Mouse (Mus musculus) cerebral cortex, adult 2 months (tissue): ENCODE data around the gene Adamts7.

Source experiments
- WGBS: fragments of 180-500 bp; shearing (Covaris S2); methylation state at CpG from one replicate; pipeline ENCODE4 v1.1.7; 2018; 5-methylcytosine and 5-hydroxymethylcytosine counted together

Gene Adamts7

DNA sequence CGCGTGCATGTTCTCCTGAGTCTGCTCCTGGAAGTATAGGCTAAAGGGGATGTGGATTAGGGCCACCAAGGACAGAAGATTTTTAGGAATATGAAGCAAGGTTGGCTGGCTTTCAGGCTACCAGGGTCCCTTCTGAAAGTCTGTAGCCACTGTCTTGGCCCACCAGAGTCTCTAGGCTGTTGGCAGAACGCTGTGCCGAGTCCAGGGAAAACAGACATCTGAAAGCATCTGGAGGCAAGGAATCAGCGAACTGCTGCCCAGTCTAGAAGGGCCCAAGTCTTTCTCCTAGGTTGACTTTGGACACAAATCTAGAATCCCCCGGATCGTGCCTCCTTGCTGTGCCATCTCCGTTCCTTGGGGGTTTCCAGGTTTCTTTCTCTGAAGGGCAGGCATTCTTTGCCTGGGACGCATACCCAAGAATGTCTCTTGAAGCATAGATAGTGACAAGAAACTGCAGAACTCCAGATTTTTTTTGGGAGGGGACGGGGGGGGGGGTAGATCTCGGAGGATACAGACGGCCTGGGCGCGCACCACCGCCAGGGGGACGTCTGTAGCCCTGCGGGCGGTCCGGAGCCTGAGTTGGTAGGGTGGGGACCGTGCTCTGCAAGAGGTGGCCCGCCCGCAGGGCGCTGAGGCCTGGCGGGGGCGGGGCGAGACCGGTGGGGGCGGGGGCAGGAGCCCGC lies 485 bp upstream of the Adamts7 start:
- WGBS: 13% methylated on average over 27 of the region's 29 CpGs

DNA sequence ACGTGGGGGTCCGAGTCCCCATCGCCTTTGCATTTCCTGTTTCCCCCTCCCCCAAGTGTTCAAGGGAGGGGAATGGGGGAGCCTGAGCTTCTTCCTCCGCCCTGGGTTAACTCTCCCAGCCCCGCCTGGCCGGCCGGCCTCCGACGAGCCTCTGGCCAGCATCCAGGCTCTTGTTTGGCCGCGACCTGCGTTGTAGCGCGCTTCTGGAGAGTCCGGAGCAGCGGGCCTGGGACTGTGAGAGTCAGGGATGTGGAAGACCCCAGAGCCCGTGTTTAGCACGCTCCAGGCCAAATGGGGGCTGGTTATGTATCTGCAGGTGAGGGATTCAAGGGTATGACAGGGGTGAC lies 853 bp downstream of the Adamts7 start:
- WGBS: 4% methylated on average over 18 of the region's 18 CpGs

DNA sequence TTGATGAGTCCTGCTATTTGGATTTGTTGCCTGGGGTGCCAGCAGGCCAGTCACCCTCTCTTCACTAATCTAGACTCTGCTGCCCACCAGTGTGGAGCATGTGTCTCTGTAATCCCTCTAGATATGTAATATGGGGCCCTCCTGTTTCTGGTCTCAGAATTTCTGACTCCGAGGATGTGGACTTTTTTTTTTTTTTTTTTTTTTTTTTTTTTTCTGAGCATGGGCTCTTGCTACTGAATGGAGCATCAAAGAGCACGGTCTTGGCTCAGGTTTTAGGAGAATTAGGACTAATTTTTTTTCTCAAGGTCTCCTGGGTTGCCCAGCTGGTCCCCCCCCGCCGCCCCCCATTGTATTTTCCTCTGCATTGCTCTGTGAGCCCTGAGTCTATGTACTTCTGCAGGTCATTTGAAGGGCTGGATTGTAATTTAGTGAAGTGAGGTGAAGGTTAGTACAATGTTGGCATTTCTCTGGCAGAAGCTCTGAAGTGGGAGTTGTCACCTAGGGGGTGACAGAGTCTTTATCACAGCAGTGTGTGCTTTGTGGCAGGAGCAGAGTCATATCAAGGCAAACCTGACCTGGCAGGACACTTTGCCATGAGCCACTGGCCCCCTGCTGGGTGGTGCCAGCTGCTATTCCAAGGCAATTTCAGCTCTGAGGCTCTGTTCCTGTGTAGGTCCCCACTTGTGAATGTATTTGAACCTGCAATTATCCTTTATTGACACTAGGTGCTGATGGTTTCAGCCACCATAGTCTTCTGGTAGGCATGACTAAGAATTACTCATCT lies 2.0 kb downstream of the Adamts7 start:
- WGBS: 76% methylated on average over 4 of the region's 4 CpGs

DNA sequence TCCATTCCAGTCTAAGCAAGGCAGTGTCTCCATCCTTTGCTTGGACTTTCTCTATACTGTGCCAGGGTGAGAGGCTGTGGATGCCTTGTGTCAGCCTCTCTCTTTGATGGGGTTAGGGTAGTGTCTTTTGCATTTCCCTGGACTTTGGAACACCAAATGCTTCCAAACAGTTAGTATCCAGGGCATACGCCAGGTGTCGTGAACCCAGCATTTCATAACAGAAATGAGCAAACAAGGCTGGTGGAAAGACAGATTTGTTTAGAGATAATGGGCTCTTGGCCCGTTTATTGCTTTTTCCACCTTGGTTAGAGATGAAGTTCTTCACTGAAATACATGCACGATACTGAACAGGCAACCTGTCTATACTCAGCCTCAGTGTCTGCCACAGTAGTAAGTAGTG lies 2.7 kb downstream of the Adamts7 start:
- WGBS: 98% methylated on average over 4 of the region's 4 CpGs

- 61% methylated on average over 5 of the region's 5 CpGs for WGBS
Measured at GRCm38 (mm10) chr9:90166615-90167014, 3.7 kb downstream of the Adamts7 start.

DNA sequence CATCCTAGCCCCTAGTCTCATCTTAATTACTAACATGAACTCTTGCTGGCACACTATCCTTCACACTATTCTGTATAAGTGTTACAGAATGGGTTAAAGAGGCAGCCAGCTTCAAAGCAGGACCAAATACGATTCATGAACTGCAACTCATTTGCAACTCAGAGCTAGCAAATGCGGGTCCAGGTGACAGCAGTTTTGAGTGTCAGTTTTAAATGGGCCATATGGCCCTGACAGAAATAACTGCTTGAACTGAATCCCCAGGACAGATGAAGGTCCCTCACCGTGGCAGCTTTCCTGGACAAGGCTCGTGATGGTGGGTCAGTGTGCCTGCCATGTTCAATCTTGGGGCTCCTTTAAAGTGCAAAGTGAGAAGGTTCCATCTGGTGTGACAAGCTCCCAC lies 7.1 kb downstream of the Adamts7 start:
- WGBS: 60% methylated on average over 4 of the region's 4 CpGs

- WGBS: 96% methylated on average over 19 of the region's 19 CpGs
Measured at GRCm38 (mm10) chr9:90171421-90171820, 8.6 kb downstream of the Adamts7 start.

DNA sequence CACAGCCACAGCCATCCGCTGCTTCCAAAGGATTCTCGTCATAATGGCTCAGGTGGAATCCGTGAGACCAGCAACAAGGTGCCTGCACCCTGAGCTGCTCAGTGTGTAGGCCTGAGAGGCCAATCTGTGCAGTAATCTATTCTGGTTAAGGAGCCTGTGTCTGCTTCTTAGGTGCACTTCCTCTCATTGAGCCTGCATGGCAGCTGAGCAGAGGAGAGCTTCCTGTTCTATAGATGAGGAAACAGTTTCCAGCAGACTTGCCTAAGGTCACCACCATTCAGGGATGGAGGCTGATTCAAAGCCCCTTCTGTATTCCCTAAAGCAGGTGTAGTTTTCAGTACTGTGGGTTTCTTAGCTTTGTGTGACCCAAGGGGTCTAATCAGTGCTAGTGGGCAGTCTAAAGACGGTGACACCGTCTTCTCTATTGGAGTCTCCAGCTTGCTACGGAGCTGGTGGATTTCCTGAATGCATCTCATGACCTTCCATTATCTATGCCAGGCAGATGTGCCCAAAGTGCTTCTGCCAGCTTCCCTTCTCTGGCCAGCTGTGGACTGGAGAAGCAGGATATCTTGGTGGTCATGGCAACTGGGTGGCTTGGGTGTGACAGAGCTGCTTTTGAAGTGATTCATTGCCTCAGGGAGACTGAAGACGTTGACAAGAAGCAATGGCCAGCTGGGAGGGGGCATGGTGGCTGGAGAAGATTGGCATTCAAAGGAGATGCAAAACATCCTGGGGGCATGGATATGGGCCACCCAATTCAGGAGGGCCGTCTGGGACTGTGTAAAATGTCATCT lies 9.9 kb downstream of the Adamts7 start:
- 80% methylated on average over 8 of the region's 8 CpGs for WGBS

DNA sequence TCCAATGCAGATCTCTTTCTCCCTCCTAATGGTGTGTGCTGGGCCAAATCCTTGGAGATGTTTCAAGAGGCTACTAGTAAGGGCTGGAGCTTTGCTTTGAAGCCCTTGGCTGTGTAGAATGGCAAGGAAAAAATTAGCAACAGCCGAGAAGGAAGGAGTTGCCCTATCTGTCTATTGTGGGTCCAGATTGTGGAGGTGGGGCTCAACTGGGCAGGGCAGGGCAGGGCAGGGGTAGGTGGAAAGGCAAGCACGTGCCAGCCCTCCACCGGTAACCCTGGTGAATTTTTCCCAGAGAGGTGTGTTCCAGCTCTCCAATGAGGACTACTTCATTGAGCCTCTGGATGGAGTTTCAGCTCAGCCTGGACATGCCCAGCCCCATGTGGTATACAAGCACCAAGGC lies 10.5 kb downstream of the Adamts7 start:
- WGBS: 84% methylated on average over 3 of the region's 3 CpGs

DNA sequence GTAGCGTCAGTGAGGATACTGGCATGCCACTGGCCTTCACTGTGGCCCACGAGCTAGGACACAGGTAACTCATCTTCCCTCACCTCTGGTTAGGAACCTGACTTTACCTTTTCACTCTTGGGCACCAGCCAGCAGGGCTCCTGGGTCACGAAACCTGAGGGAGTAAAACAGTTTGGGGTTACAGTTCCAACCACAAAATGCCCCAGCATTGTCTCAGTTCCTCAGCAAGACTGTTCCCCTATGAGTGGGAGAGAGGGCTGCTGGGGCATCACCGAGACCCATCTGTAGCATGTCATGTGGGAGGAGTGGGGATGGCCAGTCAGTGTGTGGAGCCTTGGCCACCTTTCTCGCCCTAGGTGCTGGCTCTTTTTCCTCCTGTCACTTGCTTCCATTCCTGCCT lies 16.5 kb downstream of the Adamts7 start:
- 93% methylated on average over 5 of the region's 5 CpGs for WGBS

GRCm38 (mm10) chr9:90181656-90182388 lies 19.0 kb downstream of the Adamts7 start:
- WGBS: 88% methylated on average over 6 of the region's 6 CpGs

- WGBS: 80% methylated on average over 18 of the region's 18 CpGs
Measured at GRCm38 (mm10) chr9:90182636-90183421, 20.0 kb downstream of the Adamts7 start.

- WGBS: 93% methylated on average over 3 of the region's 3 CpGs
Measured at GRCm38 (mm10) chr9:90183550-90183949, 20.7 kb downstream of the Adamts7 start.

GRCm38 (mm10) chr9:90184116-90184515 lies 21.2 kb downstream of the Adamts7 start:
- 49% methylated on average over 8 of the region's 8 CpGs for WGBS

- 88% methylated on average over 8 of the region's 8 CpGs for WGBS
Measured at GRCm38 (mm10) chr9:90185356-90185910, 22.6 kb downstream of the Adamts7 start.

- 88% methylated on average over 4 of the region's 4 CpGs for WGBS
Measured at GRCm38 (mm10) chr9:90188893-90189292, 26.0 kb downstream of the Adamts7 start.

GRCm38 (mm10) chr9:90189391-90189790 lies 26.5 kb downstream of the Adamts7 start:
- WGBS: 74% methylated on average over 5 of the region's 5 CpGs

DNA sequence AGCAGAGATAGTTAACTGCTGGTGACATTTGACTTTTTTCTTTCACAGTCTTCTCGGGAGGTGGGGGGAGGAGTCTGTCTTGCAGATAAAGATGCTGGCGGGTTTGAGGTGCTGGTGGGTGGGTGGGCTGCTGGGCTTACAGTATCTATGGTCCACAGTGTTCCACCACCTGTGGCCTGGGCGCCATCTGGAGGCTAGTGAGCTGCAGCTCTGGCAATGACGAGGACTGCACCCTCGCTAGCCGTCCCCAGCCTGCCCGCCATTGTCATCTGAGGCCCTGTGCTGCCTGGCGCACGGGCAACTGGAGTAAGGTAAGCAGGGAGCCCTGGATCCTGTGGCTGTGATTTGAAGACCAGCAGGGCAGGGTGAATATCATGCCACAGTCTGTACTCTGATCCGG lies 32.1 kb downstream of the Adamts7 start:
- 88% methylated on average over 10 of the region's 10 CpGs for WGBS

- WGBS: 93% methylated on average over 7 of the region's 7 CpGs
Measured at GRCm38 (mm10) chr9:90196262-90196661, 33.4 kb downstream of the Adamts7 start.

DNA sequence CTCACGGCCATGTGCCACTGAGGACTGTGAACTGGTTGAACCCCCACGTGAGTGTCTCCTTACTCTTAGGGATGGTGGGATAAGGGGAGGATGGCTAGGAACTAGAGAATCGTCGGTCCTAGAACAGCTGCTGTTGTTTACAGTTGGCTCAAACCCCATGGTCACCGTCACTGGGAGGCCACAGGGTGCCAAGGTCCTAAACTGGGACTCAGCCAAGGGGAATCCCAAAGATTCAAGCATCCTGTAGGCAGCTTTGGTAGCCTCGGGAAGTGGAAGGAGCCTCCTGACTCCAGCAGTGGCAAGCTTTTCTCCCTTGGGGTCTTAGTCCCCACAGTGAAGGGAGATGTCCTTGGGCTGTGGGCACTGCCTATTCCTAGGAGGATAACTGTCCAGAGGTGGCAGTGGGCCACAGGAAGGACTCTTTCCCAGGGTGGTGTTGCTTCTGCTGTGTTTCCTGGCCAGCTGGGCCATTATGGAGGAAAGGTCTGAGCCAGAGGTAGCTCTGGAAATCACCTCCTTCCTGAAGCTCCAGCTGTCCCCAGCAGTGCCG lies 34.3 kb downstream of the Adamts7 start:
- 67% methylated on average over 7 of the region's 7 CpGs for WGBS
